Mouse (Mus musculus) naive thymus-derived CD4-positive, alpha-beta T cell, adult 2 months (primary cell): ENCODE data around the gene Cdh6.

Experiments
- DNase-seq: peaks from one replicate; pipeline ENCODE4 v3.0.0-alpha.2; 2011; ENCODE audit warnings: low read depth

The Cdh6 gene

GRCm38 (mm10) chr15:13063633-13064032, 109.8 kb downstream of the Cdh6 start:
- DNase-seq = no peak

GRCm38 (mm10) chr15:13057728-13058127, 115.7 kb downstream of the Cdh6 start:
- DNase-seq = no peak

GRCm38 (mm10) chr15:13057302-13057701, 116.2 kb downstream of the Cdh6 start:
- no peak for DNase-seq

GRCm38 (mm10) chr15:13047910-13048309, 125.6 kb downstream of the Cdh6 start:
- DNase-seq = no peak

- DNase-seq = no peak
These were observed 139.0 kb downstream of the Cdh6 start for GRCm38 (mm10) chr15:13034436-13034835.

GRCm38 (mm10) chr15:13030641-13031040, 142.8 kb downstream of the Cdh6 start:
- no peak for DNase-seq

GRCm38 (mm10) chr15:13027513-13027912, 146.0 kb downstream of the Cdh6 start:
- DNase-seq = peak; percentile 2

GRCm38 (mm10) chr15:13016756-13017357, 156.6 kb downstream of the Cdh6 start:
- DNase-seq = no peak

GRCm38 (mm10) chr15:13008803-13009202, 164.7 kb downstream of the Cdh6 start:
- DNase-seq = no peak

- DNase-seq = no peak
These were observed 167.5 kb downstream of the Cdh6 start for GRCm38 (mm10) chr15:13005934-13006333.

- DNase-seq = peak; percentile 15
These were observed 171.9 kb downstream of the Cdh6 start for GRCm38 (mm10) chr15:13001549-13001948.

- DNase-seq = no peak
These were observed 178.7 kb downstream of the Cdh6 start for GRCm38 (mm10) chr15:12994563-12995359.
